Mouse (Mus musculus) megakaryocyte, embryonic 14.5 days (primary cell): Measurements from ENCODE around the gene 4930519P11Rik.

ENCODE experiments used
- FLI1 ChIP-seq: IDR thresholded peaks from 2 replicates; pipeline ENCODE4 v1.6.1; 2012; ENCODE audit warnings: low read length, inconsistent platforms, mixed read lengths
- GATA1 ChIP-seq: IDR thresholded peaks from 3 replicates; pipeline ENCODE4 v1.6.1; 2012; ENCODE audit warnings: mixed read lengths, low read length, inconsistent platforms, borderline replicate concordance

- TF ChIP-seq GATA1: no peak
- no peak for TF ChIP-seq FLI1
Measured at GRCm38 (mm10) chr2:154659070-154659469, 45.8 kb upstream of the 4930519P11Rik start.
